Mouse (Mus musculus): ENCODE measurements at regions not wholly inside any gene's neighbourhood (a gene's known extent, or its start where the extent isn't known, plus 50 kb on each side); places are given as distances from the start of the nearest gene placed in this dataset.

DNA sequence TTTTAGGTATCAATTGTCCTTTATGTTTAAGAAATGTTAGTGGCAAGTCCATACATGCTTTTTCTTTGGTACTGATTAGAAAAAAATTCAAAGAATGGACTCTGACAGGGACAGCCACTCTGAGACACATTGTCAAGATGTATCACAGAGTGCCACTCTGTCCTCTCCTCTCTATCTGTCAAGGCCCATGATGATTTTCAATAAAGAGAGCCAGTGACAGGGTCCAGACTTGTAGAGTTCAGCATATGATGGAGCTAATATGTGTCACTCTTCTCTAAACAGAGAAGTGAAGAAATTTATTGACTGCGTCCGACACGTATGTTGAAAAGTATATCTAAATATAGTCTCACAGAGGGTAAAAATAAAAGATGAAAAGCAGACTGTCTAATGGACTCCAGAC, 672.2 kb upstream of the 4930452B06Rik start:
- no peaks in the 10 kb centered on the region for H3K36me3 ChIP-seq (ENCODE audit: control insufficient read depth, insufficient read depth, low read length)
- ATAC-seq (no peak), DNase-seq (ENCODE audit: low spot score) (no peak)
- 96% methylated on average over 3 of the region's 3 CpGs for WGBS
- H3K27me3 ChIP-seq (replicated peaks; ENCODE audit: control insufficient read depth, insufficient read depth, low read length) = no peaks in the 10 kb centered on the region
- no peaks in the 10 kb centered on the region for H3K9me3 ChIP-seq (replicated peaks; ENCODE audit: control insufficient read depth, low read length)
- no peaks in the 10 kb centered on the region for H3K4me1 ChIP-seq (ENCODE audit: control insufficient read depth, insufficient read depth, low read length)
- no peak overlapping the region for H3K4me2 ChIP-seq (ENCODE audit: low read length)
- H3K9ac ChIP-seq (ENCODE audit: low read length) = no peak overlapping the region
- no peak overlapping the region for H3K27ac ChIP-seq (ENCODE audit: low read depth, low read length)
- no peak overlapping the region for H3K4me3 ChIP-seq (ENCODE audit: low read depth, low read length)

DNA sequence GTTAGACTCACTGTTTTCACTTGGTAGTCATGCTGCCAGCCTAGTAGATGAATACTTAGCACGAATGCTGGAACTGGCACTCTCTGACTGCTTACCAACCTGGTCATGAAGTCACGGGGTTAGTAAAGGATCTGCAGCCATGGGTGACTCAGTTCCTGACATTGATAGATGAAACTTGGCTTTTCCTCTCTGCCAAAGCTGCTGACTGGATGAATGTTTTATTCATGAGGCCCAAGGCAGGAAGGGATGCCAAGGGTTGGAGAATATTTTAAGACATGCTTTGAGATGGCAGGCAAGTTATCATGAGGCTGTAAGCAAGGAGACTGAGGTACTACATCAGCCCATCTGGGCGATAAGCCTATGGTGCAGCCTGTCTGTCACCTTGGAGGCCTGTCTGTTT, 671.1 kb upstream of the 4930452B06Rik start:
- ATAC-seq (peak; percentile 57; the same call in 1 of the 2 replicates), DNase-seq (ENCODE audit: low spot score) (peak; percentile 64)
- no peaks in the 10 kb centered on the region for H3K36me3 ChIP-seq (ENCODE audit: control insufficient read depth, insufficient read depth, low read length)
- H3K27me3 ChIP-seq (replicated peaks; ENCODE audit: control insufficient read depth, insufficient read depth, low read length) = no peaks in the 10 kb centered on the region
- no peak overlapping the region for H3K4me2 ChIP-seq (ENCODE audit: low read length)
- no peak overlapping the region for H3K27ac ChIP-seq (ENCODE audit: low read depth, low read length)
- no peaks in the 10 kb centered on the region for H3K9me3 ChIP-seq (replicated peaks; ENCODE audit: control insufficient read depth, low read length)
- WGBS = 63% methylated on average over 3 of the region's 3 CpGs
- H3K9ac ChIP-seq (ENCODE audit: low read length) = no peak overlapping the region
- H3K4me1 ChIP-seq (ENCODE audit: control insufficient read depth, insufficient read depth, low read length) = no peaks in the 10 kb centered on the region
- H3K4me3 ChIP-seq (ENCODE audit: low read depth, low read length) = no peak overlapping the region

DNA sequence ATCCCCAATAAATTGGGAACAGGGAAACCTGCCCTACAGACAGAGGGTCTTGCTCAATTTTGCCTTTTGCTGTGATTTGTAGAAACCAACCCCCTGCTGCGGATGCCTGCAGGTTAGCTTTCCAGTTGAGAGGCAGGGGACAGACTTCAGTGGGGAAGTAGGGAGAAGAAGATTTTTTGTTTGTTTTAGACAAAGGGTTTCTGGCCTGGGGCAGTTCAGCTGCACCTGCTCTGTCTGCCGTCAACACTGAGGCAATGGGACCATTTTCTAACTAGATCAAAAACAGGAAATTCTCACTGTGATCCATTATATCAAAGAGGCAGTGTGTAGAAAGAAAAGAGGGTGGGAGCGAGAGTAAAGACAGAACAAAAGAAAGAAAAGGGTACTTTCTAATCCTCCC, 665.6 kb upstream of the 4930452B06Rik start:
- peaks cover 4% of the 10 kb centered on the region; the same call in 1 of the 2 replicates for H3K4me1 ChIP-seq (ENCODE audit: control insufficient read depth, insufficient read depth, low read length)
- ATAC-seq (no peak), DNase-seq (ENCODE audit: low spot score) (no peak)
- H3K9ac ChIP-seq (ENCODE audit: low read length) = no peak overlapping the region
- no peak overlapping the region for H3K4me2 ChIP-seq (ENCODE audit: low read length)
- no peak overlapping the region for H3K4me3 ChIP-seq (ENCODE audit: low read depth, low read length)
- no peaks in the 10 kb centered on the region for H3K27me3 ChIP-seq (replicated peaks; ENCODE audit: control insufficient read depth, insufficient read depth, low read length)
- H3K27ac ChIP-seq (ENCODE audit: low read depth, low read length) = no peak overlapping the region
- H3K36me3 ChIP-seq (ENCODE audit: control insufficient read depth, insufficient read depth, low read length) = no peaks in the 10 kb centered on the region
- 14% methylated on average over 3 of the region's 3 CpGs for WGBS
- H3K9me3 ChIP-seq (replicated peaks; ENCODE audit: control insufficient read depth, low read length) = no peaks in the 10 kb centered on the region

GRCm38 (mm10) chr14:9330767-9331166, 664.7 kb upstream of the 4930452B06Rik start:
- H3K4me1 ChIP-seq (ENCODE audit: control insufficient read depth, insufficient read depth, low read length) = peaks cover 4% of the 10 kb centered on the region; the same call in 1 of the 2 replicates
- H3K9ac ChIP-seq (ENCODE audit: low read length) = no peak overlapping the region
- ATAC-seq (no peak), DNase-seq (ENCODE audit: low spot score) (no peak)
- no peak overlapping the region for H3K4me2 ChIP-seq (ENCODE audit: low read length)
- H3K9me3 ChIP-seq (replicated peaks; ENCODE audit: control insufficient read depth, low read length) = no peaks in the 10 kb centered on the region
- no peaks in the 10 kb centered on the region for H3K36me3 ChIP-seq (ENCODE audit: control insufficient read depth, insufficient read depth, low read length)
- no peak overlapping the region for H3K4me3 ChIP-seq (ENCODE audit: low read depth, low read length)
- H3K27ac ChIP-seq (ENCODE audit: low read depth, low read length) = no peak overlapping the region
- no peaks in the 10 kb centered on the region for H3K27me3 ChIP-seq (replicated peaks; ENCODE audit: control insufficient read depth, insufficient read depth, low read length)

DNA sequence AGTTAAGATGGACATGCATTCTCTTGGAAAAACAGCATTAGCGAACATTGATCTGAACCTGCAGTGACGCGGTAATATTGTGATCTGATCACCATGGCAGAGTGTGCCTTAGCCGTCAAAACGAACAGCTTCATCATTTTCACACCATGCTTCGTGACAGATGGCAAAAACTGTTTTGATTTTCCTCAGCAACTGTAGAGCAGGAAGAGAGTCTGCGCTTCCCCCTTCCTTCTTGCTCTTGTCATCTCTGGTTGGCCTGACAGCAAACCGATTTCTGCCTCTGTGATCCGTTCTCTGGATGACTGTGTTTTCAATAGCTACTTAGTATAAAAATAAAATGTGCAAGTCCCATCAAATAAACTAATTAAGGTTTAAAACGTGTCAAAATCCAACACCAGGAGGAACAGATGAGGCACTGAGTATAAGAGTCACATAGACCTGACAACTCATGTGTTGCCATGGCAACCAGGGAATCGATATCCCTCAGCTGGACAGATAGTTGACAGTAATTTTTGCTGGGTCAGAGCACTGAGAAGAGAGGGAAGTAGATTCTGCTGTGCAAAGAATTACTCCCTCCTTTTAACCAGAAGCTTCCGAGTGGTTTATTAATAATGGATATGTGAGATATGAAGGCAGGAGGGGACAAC, 663.9 kb upstream of the 4930452B06Rik start:
- Histone ChIP-seq H3K9ac (ENCODE audit: low read length) (no peak overlapping the region), H3K36me3 (ENCODE audit: control insufficient read depth, insufficient read depth, low read length) (no peaks in the 10 kb centered on the region), H3K4me1 (ENCODE audit: control insufficient read depth, insufficient read depth, low read length) (peaks cover 4% of the 10 kb centered on the region; the same call in 1 of the 2 replicates), H3K4me2 (ENCODE audit: low read length) (no peak overlapping the region), H3K9me3 (replicated peaks; ENCODE audit: control insufficient read depth, low read length) (no peaks in the 10 kb centered on the region), H3K27me3 (replicated peaks; ENCODE audit: control insufficient read depth, insufficient read depth, low read length) (no peaks in the 10 kb centered on the region), H3K27ac (ENCODE audit: low read depth, low read length) (peak overlapping the region; percentile 22; the same call in 1 of the 2 replicates), H3K4me3 (ENCODE audit: low read depth, low read length) (no peak overlapping the region)
- peak; percentile 77 for DNase-seq (ENCODE audit: low spot score)
- peak; percentile 88 for ATAC-seq
- 64% methylated on average over 12 of the region's 12 CpGs for WGBS

DNA sequence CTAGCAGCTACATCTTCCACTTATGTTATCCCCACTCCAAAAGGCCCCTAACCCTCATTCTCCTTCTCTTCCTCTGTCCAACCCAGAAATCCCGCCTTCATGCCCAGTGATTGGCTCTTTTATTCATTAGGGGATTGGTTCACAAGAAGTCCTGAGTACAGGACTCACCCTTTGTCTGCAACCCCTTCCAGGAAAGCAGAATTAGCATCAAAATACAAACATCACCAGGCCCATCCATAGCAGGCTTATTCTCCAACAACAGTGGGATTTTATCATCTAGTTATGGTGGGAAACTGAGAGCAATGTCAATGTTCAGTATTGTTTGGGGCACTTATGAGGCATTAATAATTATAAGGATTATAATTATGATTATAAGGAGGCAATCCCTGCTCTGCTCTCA, 661.3 kb upstream of the 4930452B06Rik start:
- H3K27me3 ChIP-seq (replicated peaks; ENCODE audit: control insufficient read depth, insufficient read depth, low read length) = no peaks in the 10 kb centered on the region
- no peaks in the 10 kb centered on the region for H3K36me3 ChIP-seq (ENCODE audit: control insufficient read depth, insufficient read depth, low read length)
- WGBS = 57% methylated on average over 1 of the region's 1 CpGs
- no peak overlapping the region for H3K27ac ChIP-seq (ENCODE audit: low read depth, low read length)
- ATAC-seq (no peak), DNase-seq (ENCODE audit: low spot score) (no peak)
- peaks cover 4% of the 10 kb centered on the region; the same call in 1 of the 2 replicates for H3K4me1 ChIP-seq (ENCODE audit: control insufficient read depth, insufficient read depth, low read length)
- no peak overlapping the region for H3K4me3 ChIP-seq (ENCODE audit: low read depth, low read length)
- H3K4me2 ChIP-seq (ENCODE audit: low read length) = no peak overlapping the region
- H3K9me3 ChIP-seq (replicated peaks; ENCODE audit: control insufficient read depth, low read length) = no peaks in the 10 kb centered on the region
- H3K9ac ChIP-seq (ENCODE audit: low read length) = no peak overlapping the region

DNA sequence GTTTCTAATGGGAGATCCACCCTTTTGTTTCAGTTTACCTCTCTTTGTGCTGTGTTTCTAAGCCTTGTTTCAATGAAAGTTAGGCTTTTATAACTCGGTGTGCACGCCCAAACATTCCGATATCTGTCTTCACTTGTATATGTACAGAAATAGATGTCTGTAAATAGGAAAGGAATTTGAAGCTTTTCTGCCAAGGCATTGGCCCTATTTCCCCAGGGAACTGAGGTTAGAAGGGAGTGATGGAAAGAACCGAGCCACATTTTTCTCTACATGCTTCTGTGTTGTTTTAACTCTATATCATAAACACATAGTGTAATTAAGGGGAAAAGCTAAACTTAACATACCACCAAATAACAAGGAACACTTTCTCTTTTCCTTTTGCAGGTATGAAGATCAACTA, 653.8 kb upstream of the 4930452B06Rik start:
- no peak overlapping the region for H3K9ac ChIP-seq (ENCODE audit: low read length)
- H3K9me3 ChIP-seq (replicated peaks; ENCODE audit: control insufficient read depth, low read length) = no peaks in the 10 kb centered on the region
- WGBS = 91% methylated on average over 4 of the region's 4 CpGs
- H3K27me3 ChIP-seq (replicated peaks; ENCODE audit: control insufficient read depth, insufficient read depth, low read length) = no peaks in the 10 kb centered on the region
- ATAC-seq (no peak), DNase-seq (ENCODE audit: low spot score) (no peak)
- H3K4me2 ChIP-seq (ENCODE audit: low read length) = no peak overlapping the region
- no peaks in the 10 kb centered on the region for H3K36me3 ChIP-seq (ENCODE audit: control insufficient read depth, insufficient read depth, low read length)
- H3K4me3 ChIP-seq (ENCODE audit: low read depth, low read length) = no peak overlapping the region
- no peak overlapping the region for H3K27ac ChIP-seq (ENCODE audit: low read depth, low read length)
- H3K4me1 ChIP-seq (ENCODE audit: control insufficient read depth, insufficient read depth, low read length) = no peaks in the 10 kb centered on the region

DNA sequence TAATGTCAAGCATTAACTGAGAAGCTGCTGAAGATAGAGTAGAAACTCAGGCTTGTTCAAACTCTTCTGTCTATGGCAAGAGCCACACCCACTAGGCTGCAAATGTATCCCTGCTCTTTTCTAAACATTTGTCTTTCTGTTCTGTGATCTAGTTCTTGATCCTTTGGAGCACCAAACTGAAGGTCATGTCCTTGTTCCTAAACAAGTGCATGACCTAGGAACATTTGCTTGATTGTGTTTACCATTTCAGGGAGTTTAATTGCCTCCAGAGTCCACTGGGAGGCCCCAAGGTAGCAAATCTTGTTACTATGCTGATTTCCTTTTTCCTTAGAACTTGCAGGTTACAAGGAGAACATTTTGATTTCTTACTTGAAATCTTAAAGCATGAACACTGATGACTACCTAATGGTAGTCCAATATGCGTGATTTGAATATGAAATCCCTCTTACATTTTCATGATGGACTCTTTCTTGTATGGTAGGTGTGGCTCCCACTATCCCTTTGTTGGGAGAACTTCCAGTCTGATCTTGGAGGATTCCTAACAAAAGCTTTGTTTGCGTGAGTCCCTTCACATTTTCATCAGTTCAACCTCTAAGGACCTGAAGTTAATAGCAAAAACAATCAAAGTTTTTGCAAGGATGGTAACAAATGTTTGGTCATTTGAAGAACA, 652.9 kb upstream of the 4930452B06Rik start:
- DNase-seq (ENCODE audit: low spot score) = no peak
- no peak overlapping the region for H3K4me3 ChIP-seq (ENCODE audit: low read depth, low read length)
- H3K36me3 ChIP-seq (ENCODE audit: control insufficient read depth, insufficient read depth, low read length) = no peaks in the 10 kb centered on the region
- no peak overlapping the region for H3K4me2 ChIP-seq (ENCODE audit: low read length)
- H3K27me3 ChIP-seq (replicated peaks; ENCODE audit: control insufficient read depth, insufficient read depth, low read length) = no peaks in the 10 kb centered on the region
- no peak for ATAC-seq
- H3K27ac ChIP-seq (ENCODE audit: low read depth, low read length) = no peak overlapping the region
- WGBS = 84% methylated on average over 2 of the region's 2 CpGs
- no peak overlapping the region for H3K9ac ChIP-seq (ENCODE audit: low read length)
- no peaks in the 10 kb centered on the region for H3K4me1 ChIP-seq (ENCODE audit: control insufficient read depth, insufficient read depth, low read length)
- no peaks in the 10 kb centered on the region for H3K9me3 ChIP-seq (replicated peaks; ENCODE audit: control insufficient read depth, low read length)

DNA sequence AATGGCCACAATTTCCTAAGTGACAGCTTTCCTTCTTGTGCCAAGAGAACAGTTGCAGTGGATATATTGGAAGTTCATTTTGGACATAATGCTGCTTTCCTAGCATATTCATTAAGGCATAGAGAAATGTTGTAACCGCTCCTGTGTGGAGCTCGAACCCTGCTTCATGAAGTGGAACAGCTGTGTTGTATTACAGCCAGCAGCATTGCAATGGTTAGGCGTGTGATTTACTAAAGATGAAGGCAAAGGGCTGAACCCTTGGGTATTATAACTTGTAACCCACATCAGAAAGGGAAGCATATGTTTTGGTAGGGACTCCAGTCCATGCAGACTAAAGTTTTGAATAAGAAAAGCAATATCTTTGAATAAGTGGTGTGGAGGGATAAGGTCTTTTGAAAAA, 649.2 kb upstream of the 4930452B06Rik start:
- H3K4me2 ChIP-seq (ENCODE audit: low read length) = no peak overlapping the region
- H3K4me3 ChIP-seq (ENCODE audit: low read depth, low read length) = no peak overlapping the region
- no peaks in the 10 kb centered on the region for H3K27me3 ChIP-seq (replicated peaks; ENCODE audit: control insufficient read depth, insufficient read depth, low read length)
- no peaks in the 10 kb centered on the region for H3K9me3 ChIP-seq (replicated peaks; ENCODE audit: control insufficient read depth, low read length)
- WGBS = 77% methylated on average over 3 of the region's 3 CpGs
- H3K9ac ChIP-seq (ENCODE audit: low read length) = no peak overlapping the region
- H3K36me3 ChIP-seq (ENCODE audit: control insufficient read depth, insufficient read depth, low read length) = no peaks in the 10 kb centered on the region
- ATAC-seq = no peak
- H3K27ac ChIP-seq (ENCODE audit: low read depth, low read length) = no peak overlapping the region
- no peak for DNase-seq (ENCODE audit: low spot score)
- H3K4me1 ChIP-seq (ENCODE audit: control insufficient read depth, insufficient read depth, low read length) = no peaks in the 10 kb centered on the region

All from forebrain, embryonic 14.5 days (tissue).